In the genomic region with DNA sequence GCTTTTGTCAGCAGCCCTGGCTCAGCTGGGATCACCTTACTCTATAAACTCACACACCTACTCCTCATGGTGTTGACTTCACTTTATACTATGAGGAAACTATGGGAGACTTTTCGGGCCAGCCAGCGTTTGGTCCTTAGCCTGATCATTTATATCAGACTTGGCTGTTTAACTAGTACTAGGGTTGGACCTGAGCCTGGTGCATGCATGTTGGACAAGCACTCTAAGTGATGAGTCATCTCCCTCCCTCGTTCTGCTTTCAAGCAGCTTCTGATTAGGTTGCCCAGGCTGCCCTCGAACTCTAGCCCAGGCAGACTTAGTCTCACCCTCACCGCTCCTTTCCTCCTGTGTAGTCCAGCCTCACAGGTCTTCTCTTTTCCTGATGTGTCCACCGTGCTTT, we compare ENCODE assay signal across 8 mouse cellular contexts. TPM values are rescaled to one million over a fixed set of nuclear protein-coding genes. Genes with fewer than 3 reads are reported as not detected.
A peak's percentile ranks its signal among the peaks of the same experiment; 100 is the strongest.
DNase-seq lines count a peak whose midpoint lies in the region; ATAC-seq lines count a peak whose summit lies in the region.

No protein-coding gene starts in this region.

- H3K4me1 ChIP-seq in midbrain, embryonic 11.5 days (ENCODE audit: control insufficient read depth, insufficient read depth, low read length), result peaks cover 7% of the 10 kb centered on the region; the same call in 1 of the 2 replicates
- peaks cover 17% of the 10 kb centered on the region for H3K4me1 ChIP-seq in midbrain, embryonic 14.5 days (ENCODE audit: control insufficient read depth, insufficient read depth, low read length)

- no peak overlapping the region for H3K4me3 ChIP-seq in midbrain, embryonic 11.5 days (ENCODE audit: low read depth, low read length)
- no peak overlapping the region for H3K4me3 ChIP-seq in midbrain, embryonic 14.5 days (replicated peaks; ENCODE audit: low read depth, low read length)

- no peaks in the 10 kb centered on the region for H3K36me3 ChIP-seq in midbrain, embryonic 11.5 days (ENCODE audit: control insufficient read depth, insufficient read depth, low read length)
- peaks cover 21% of the 10 kb centered on the region; the same call in 1 of the 2 replicates for H3K36me3 ChIP-seq in midbrain, embryonic 14.5 days (ENCODE audit: control insufficient read depth, insufficient read depth, low read length)

- 94% methylated on average over 6 of the region's 6 CpGs for WGBS in midbrain, embryonic 11.5 days
- WGBS in midbrain, embryonic 14.5 days, result 94% methylated on average over 6 of the region's 6 CpGs

- no peak overlapping the region for H3K9ac ChIP-seq in midbrain, embryonic 11.5 days (ENCODE audit: low read length)
- no peak overlapping the region for H3K9ac ChIP-seq in midbrain, embryonic 14.5 days (replicated peaks; ENCODE audit: low read length)

- no peak overlapping the region for H3K27ac ChIP-seq in midbrain, embryonic 11.5 days (ENCODE audit: low read depth, low read length)
- no peak overlapping the region for H3K27ac ChIP-seq in midbrain, embryonic 14.5 days (replicated peaks; ENCODE audit: low read depth, low read length)

- DNase-seq in midbrain, embryonic 11.5 days (ENCODE audit: low spot score, missing footprints), result peak; percentile 54
- DNase-seq in midbrain, embryonic 14.5 days, result no peak
- DNase-seq in adrenal gland, postnatal 10 days, result peak; percentile 57
- peak; percentile 64 for DNase-seq in heart, adult 8-10 months (ENCODE audit: low spot score)
- DNase-seq in frontal cortex, postnatal 10 days (ENCODE audit: low spot score in 2 of 2), result no peak
- DNase-seq in embryo, embryonic 11 days, result no peak

- ATAC-seq in midbrain, embryonic 11.5 days (ENCODE audit: low FRiP score), result no peak
- ATAC-seq in midbrain, embryonic 14.5 days (ENCODE audit: low FRiP score, low TSS enrichment), result no peak
- ATAC-seq in megakaryocyte-erythroid progenitor cell, adult 5-6 weeks (replicated peaks; ENCODE audit: low FRiP score, low TSS enrichment, poor library complexity, severe bottlenecking), result peak; percentile 58
- ATAC-seq in monocyte, adult 5-6 weeks (replicated peaks; ENCODE audit: insufficient number of reproducible peaks, low FRiP score, low TSS enrichment, poor library complexity, severe bottlenecking), result no peak

- no peaks in the 10 kb centered on the region for H3K27me3 ChIP-seq in midbrain, embryonic 11.5 days (ENCODE audit: control insufficient read depth, insufficient read depth, low read length)
- H3K27me3 ChIP-seq in midbrain, embryonic 14.5 days (ENCODE audit: control insufficient read depth, insufficient read depth, low read length), result no peaks in the 10 kb centered on the region

- H3K9me3 ChIP-seq in midbrain, embryonic 11.5 days (ENCODE audit: control insufficient read depth, low read length), result no peaks in the 10 kb centered on the region
- H3K9me3 ChIP-seq in midbrain, embryonic 14.5 days (ENCODE audit: control insufficient read depth, low read length), result no peaks in the 10 kb centered on the region

- H3K4me2 ChIP-seq in midbrain, embryonic 11.5 days, result no peak overlapping the region
- H3K4me2 ChIP-seq in midbrain, embryonic 14.5 days (ENCODE audit: low read length), result no peak overlapping the region

RNA-seq across cellular contexts. Expression of a gene that starts 2.3 kb away (rescaled TPM):
- polyA plus RNA-seq in midbrain, embryonic 11.5 days (2014; fragmentation: Nextera tagmentation; extraction: Ambion mirVana), result 4.2 and 5.7 TPM in 2 replicates
- polyA plus RNA-seq in midbrain, embryonic 14.5 days (2014; fragmentation: Nextera tagmentation; extraction: Ambion mirVana), result 9.9 and 10.1 TPM in 2 replicates
- 10 to 100 TPM; 16.3 to 16.4 TPM for total RNA-seq in adrenal gland, postnatal 10 days (2021)
- total RNA-seq in heart, adult 8-10 months (2022), result 10 to 100 TPM in 1 of 4 experiments, 1 to 10 TPM in 3; 7.8 to 10.2 (median 8.4) TPM
- 13.5 and 21.5 TPM in 2 replicates for total RNA-seq in megakaryocyte-erythroid progenitor cell, adult 5-6 weeks (2014; fragmentation: Nextera tagmentation)
- total RNA-seq in megakaryocyte-erythroid progenitor cell, adult 5-6 weeks (2017), result 17.7 and 33.8 TPM in 2 replicates
- 24.4 to 38.9 TPM (median 33.5 TPM) in 3 replicates for total RNA-seq in monocyte, adult 5-6 weeks (2017)

RNA-seq across cellular contexts. Expression of a gene that starts 6.7 kb away (rescaled TPM):
- 0.08 and 0.22 TPM in 2 replicates for polyA plus RNA-seq in midbrain, embryonic 11.5 days (2014; fragmentation: Nextera tagmentation; extraction: Ambion mirVana)
- polyA plus RNA-seq in midbrain, embryonic 14.5 days (2014; fragmentation: Nextera tagmentation; extraction: Ambion mirVana), result 0.07 and 0.20 TPM in 2 replicates
- total RNA-seq in adrenal gland, postnatal 10 days (2021), result 10 to 100 TPM in 1 of 2 experiments, 1 to 10 TPM in 1; 4.4 to 19.8 TPM
- total RNA-seq in heart, adult 8-10 months (2022), result 100 to 1,000 TPM; 349 to 382 (median 364) TPM
- not detected in 2 replicates for total RNA-seq in megakaryocyte-erythroid progenitor cell, adult 5-6 weeks (2014; fragmentation: Nextera tagmentation)
- total RNA-seq in megakaryocyte-erythroid progenitor cell, adult 5-6 weeks (2017), result 0.19 TPM in 1 of 2 replicates, not detected in the other
- 0.10 to 0.39 TPM (median 0.32 TPM) in 3 replicates for total RNA-seq in monocyte, adult 5-6 weeks (2017)

Comparison
In these comparisons a context has a peak if more than half of its experiments do, and no peak if none do; other contexts are left out.
1. DNase-seq: peak in midbrain, embryonic 11.5 days (single experiment), adrenal gland, postnatal 10 days (single experiment) and heart, adult 8-10 months (single experiment); none in midbrain, embryonic 14.5 days (single experiment), frontal cortex, postnatal 10 days (0 of 2) and embryo, embryonic 11 days (single experiment).
2. RNA of a gene that starts 6.7 kb away (total RNA-seq): 349 to 382 TPM in heart, adult 8-10 months; 4.4 to 19.8 TPM in adrenal gland, postnatal 10 days, 0.10 to 0.39 TPM in monocyte, adult 5-6 weeks and 0.19 TPM in megakaryocyte-erythroid progenitor cell, adult 5-6 weeks; every median in the first group is over 10 times any median in the second.